Mouse (Mus musculus) liver, embryonic 15.5 days (tissue): ENCODE measurements at regions not wholly inside any gene's neighbourhood (a gene's known extent, or its start where the extent isn't known, plus 50 kb on each side); places are given as distances from the start of the nearest gene placed in this dataset. TPM values are rescaled to one million over a fixed set of nuclear protein-coding genes. Genes with fewer than 3 reads are reported as not detected.

Experiments
- ATAC-seq: fragments of 200-750 bp; cut with Nextera tagmentation; 2 replicates; pipeline ENCODE4 v1.8.0; 2017; ENCODE audit warnings: moderate number of reproducible peaks, mild to moderate bottlenecking, moderate library complexity; ENCODE audit not compliant: insufficient read depth
- H3K27ac ChIP-seq: fragments of 300-500 bp; sonication (generic); replicated peaks from 2 replicates; pipeline ENCODE4 v1.5.1; 2015; ENCODE audit warnings: mild to moderate bottlenecking, inconsistent platforms
- H3K27me3 ChIP-seq: fragments of 300-500 bp; sonication (generic); 2 replicates; pipeline ENCODE4 v1.6.1; 2015; ENCODE audit warnings: mild to moderate bottlenecking, inconsistent platforms
- H3K36me3 ChIP-seq: fragments of 300-500 bp; sonication (generic); replicated peaks from 2 replicates; pipeline ENCODE4 v1.6.1; 2015; ENCODE audit warnings: moderate library complexity, mild to moderate bottlenecking, inconsistent platforms
- H3K4me1 ChIP-seq: fragments of 300-500 bp; sonication (generic); replicated peaks from 2 replicates; pipeline ENCODE4 v1.6.1; 2015; ENCODE audit warnings: inconsistent platforms
- H3K4me2 ChIP-seq: fragments of 300-500 bp; sonication (generic); 2 replicates; pipeline ENCODE4 v1.6.1; 2015; ENCODE audit warnings: moderate library complexity, mild to moderate bottlenecking, inconsistent platforms
- H3K4me3 ChIP-seq: fragments of 300-500 bp; sonication (generic); replicated peaks from 2 replicates; pipeline ENCODE4 v1.5.1; 2015; ENCODE audit warnings: mild to moderate bottlenecking, inconsistent platforms
- H3K9ac ChIP-seq: fragments of 300-500 bp; sonication (generic); 2 replicates; pipeline ENCODE4 v1.6.1; 2015; ENCODE audit warnings: moderate library complexity, mild to moderate bottlenecking, inconsistent platforms
- H3K9me3 ChIP-seq: fragments of 300-500 bp; sonication (generic); replicated peaks from 2 replicates; pipeline ENCODE4 v1.6.1; 2016; ENCODE audit warnings: inconsistent platforms
- WGBS: fragments of 180-500 bp; shearing (Covaris S2); methylation state at CpG from one replicate; pipeline ENCODE4 v1.1.7; 2015; ENCODE audit warnings: mixed read lengths; ENCODE audit not compliant: insufficient replicate concordance; 5-methylcytosine and 5-hydroxymethylcytosine counted together
- microRNA-seq: library from miRNA; unstranded; fragments of <30 nt; microRNA quantifications from one replicate; pipeline ENCODE4, GENCODE M21; 2016

GRCm38 (mm10) chr8:109438531-109438930 is 55.3 kb upstream of the Pmfbp1 start:
- Histone ChIP-seq H3K27ac (no peak overlapping the region), H3K27me3 (no peaks in the 10 kb centered on the region), H3K36me3 (no peaks in the 10 kb centered on the region), H3K4me3 (no peak overlapping the region), H3K4me1 (no peaks in the 10 kb centered on the region), H3K9ac (no peak overlapping the region), H3K9me3 (no peaks in the 10 kb centered on the region), H3K4me2 (no peak overlapping the region)
- no peak for ATAC-seq
- WGBS, result 70% methylated on average over 7 of the region's 7 CpGs

Small RNAs in the stretch of these regions (microRNA-seq; reads per million reads assigned to microRNA genes)
- gene Gm23163, result not detected
